Mouse (Mus musculus) urinary bladder, postnatal 4 days (tissue): ENCODE measurements around the gene Cacna2d4.

Experiments
- DNase-seq, 2 experiments: peaks; one replicate each; pipeline ENCODE4 v3.0.0; 2021 to 2022; ENCODE audit warnings: low spot score in 2 of 2

Gene Cacna2d4

DNA sequence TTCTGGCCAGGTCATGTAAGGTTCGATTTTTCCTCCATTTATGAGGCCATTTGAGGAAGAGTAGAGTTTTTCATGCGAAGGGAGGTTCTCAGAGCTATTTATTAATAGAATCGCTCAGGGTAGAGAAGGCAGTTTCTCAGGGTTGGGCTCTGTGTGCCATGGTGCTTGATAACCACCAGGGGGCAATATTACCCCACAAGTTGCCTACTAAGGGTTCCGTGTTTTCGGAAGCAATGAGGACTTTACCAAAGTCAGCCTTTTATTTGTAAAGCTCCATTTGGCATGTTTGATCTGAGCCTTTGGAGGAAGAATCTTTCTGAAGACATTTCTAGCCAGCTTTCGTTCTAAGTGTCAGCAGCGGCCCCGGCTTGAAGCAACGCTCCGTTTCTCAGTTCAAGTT lies 16.0 kb upstream of the Cacna2d4 start:
- peak in 1 of 2 experiments; percentile 60 for DNase-seq

GRCm38 (mm10) chr6:119224451-119225195 lies 11.7 kb upstream of the Cacna2d4 start:
- peak in 1 of 2 experiments; percentile 38 for DNase-seq

DNA sequence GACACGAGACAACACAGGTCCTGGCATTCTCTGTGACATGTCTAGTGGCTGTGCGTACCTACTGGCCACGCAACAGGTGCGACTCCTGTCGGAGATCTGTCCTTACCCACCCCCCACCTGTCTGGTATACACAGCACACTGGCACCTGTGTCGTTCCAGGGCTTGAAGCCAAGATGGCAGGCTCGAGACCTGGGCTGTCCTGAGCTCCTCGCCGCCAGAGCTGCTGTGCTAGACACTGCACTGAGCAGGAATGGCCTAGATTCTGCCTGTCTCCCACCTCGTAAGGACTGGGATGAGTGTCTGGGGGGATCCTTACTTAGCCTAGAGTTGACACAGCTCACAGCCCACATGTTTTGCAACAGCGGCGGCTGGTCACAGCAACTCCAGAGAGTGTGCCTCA lies 11.1 kb upstream of the Cacna2d4 start:
- no peak for DNase-seq

DNA sequence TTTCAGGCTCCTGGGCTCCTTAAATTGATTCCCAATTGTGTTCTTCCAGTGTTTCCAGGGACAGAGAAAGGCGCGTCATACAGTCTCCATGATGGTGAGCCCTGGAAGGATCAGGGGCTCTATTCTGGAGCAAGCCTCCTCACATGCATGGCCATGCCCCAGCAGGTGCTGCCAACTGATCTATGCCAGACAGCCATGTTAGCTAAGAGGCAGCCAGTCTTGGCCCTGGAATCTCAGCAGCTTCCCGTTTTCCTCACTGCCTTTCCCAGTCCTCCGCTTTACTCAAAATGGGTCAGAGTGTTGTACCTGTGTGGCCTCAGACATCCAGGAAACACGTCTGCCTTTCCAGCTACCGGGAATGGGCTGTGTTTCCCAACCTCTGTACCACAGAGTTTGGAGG lies 10.6 kb upstream of the Cacna2d4 start:
- no peak for DNase-seq

- no peak for DNase-seq
Observed at GRCm38 (mm10) chr6:119227001-119227400, 9.3 kb upstream of the Cacna2d4 start.

DNA sequence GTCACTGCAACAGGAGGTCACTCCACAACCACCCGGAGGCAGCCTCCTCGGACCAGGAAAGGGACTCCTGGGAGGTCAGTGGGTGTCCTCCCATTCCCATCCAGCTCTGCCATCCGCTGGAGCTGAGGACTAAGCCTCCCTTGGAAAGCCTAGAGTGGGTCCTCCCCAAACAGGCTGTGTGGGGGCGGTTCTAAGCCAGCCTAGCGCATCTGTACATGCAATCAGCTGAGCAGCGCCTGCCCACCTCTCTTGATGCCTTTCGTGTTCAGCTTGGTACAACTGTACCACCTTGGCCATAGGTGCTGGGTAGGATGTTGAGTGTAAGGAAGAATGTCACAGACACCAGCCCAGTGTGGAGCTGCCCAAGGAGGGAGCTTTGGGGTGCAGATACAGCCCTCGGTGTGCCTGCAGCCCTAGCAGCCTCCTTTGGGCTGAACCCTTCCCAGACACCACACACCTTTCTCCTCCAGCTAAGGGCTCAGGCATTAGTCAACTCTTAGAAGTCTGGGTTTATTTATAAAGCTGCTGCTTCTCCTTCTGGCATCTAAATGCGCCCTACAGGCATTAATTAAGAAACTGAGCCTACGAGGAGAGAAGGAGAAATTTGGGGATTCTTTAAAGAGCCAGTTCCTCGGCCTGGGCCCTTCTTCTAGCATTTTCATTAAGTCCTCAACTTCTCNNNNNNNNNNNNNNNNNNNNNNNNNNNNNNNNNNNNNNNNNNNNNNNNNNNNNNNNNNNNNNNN lies 7.3 kb upstream of the Cacna2d4 start:
- DNase-seq = no peak

DNA sequence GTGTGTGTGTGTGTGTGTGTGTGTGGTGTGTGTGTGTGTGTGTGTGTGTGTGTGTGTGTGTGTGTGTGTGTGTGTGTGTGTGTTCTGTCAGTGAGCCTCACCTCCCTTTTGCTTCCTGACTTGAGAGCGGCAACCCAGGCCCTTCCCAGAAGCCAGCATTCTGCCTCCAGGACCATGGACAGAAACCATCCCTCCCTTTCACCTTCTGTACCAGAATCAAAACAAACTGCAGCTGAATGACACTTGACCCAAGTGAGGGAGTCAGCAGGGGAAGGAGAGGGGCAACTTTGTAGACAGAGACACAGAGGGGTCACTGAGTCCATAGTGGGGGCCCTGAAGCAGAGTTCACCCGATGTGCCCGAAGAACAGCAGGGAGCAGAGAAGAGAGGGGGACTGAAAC lies 3.3 kb upstream of the Cacna2d4 start:
- no peak for DNase-seq

DNA sequence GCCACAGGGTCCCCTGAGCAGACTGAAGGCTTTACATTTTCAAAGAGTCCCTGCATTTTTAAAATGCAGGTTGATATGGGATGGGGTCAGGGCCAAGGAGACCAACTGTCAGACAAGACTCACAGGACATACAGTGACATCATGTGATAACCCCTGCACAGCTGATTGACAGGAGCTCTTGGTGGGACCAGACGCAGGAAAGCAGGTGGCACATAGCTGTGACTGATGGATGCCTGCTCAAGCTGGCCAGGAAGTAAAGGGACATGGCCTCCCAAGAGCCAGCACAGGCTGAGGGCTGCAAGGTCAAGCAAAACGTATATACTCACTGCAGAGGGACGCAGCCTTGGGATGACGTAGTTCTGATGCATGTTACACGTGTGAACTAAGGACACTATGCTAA lies 885 bp upstream of the Cacna2d4 start:
- no peak for DNase-seq

- peak; percentile 43 to 72 for DNase-seq
Observed at GRCm38 (mm10) chr6:119237427-119237989, 1.2 kb downstream of the Cacna2d4 start.

DNA sequence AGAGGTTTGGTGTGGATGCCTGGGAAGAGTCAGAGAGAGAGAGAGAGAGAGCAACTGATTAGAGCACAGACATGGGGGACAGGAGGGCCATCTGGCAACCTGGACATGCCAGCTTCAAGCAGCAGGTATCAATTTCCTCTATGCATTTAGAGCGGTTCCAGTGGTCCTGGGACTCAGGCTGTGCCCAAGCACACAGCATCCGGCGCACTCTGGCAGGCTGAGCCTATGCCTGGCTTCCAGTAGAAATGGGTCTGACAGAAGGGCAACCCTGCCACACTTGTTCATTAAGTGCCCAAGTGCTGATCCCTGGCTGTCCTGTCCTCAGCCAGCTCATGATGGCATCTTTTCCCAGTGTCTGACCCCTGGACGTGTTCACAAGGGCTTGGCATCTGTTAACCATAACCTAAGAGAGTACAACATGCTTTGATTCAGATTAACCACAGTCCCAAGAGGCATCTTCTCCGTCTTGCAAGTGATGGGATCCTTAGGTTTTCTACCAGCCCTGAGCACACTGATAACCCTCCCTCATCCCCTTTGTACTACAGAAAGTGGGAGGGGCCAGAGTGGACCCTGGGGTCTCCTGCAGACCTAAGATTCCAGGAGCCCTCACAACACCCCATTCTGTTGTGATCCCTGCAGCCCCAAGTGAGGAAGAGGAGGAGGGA lies 3.1 kb downstream of the Cacna2d4 start:
- DNase-seq = no peak

- no peak for DNase-seq
Observed at GRCm38 (mm10) chr6:119240256-119240655, 3.9 kb downstream of the Cacna2d4 start.

- DNase-seq = no peak
Observed at GRCm38 (mm10) chr6:119240871-119241705, 4.8 kb downstream of the Cacna2d4 start.

- DNase-seq = no peak
Observed at GRCm38 (mm10) chr6:119246082-119246481, 9.8 kb downstream of the Cacna2d4 start.

- no peak for DNase-seq
Observed at GRCm38 (mm10) chr6:119248578-119248977, 12.3 kb downstream of the Cacna2d4 start.

DNA sequence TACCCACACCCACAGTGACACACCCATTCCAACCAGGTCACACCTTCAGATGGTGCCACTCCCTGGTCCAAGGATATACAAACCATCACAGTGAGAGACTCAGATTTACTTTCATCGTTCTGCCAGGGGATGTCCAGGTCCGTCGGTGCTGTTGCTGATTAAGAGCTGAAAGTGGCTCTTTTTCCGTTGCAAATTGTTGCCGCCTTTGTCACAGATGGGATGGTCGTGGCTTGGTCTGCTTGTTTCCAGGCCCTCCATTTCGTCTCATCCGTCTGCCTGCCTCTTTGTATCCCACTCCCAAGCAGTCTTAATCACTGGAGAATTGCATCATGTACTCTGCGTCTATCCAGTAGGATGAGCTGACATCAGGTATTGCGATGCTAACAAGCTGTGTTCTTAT lies 13.4 kb downstream of the Cacna2d4 start:
- no peak for DNase-seq

- no peak for DNase-seq
Observed at GRCm38 (mm10) chr6:119251704-119252103, 15.4 kb downstream of the Cacna2d4 start.

- DNase-seq = peak in 1 of 2 experiments; percentile 43
Observed at GRCm38 (mm10) chr6:119276713-119277112, 40.4 kb downstream of the Cacna2d4 start.

DNA sequence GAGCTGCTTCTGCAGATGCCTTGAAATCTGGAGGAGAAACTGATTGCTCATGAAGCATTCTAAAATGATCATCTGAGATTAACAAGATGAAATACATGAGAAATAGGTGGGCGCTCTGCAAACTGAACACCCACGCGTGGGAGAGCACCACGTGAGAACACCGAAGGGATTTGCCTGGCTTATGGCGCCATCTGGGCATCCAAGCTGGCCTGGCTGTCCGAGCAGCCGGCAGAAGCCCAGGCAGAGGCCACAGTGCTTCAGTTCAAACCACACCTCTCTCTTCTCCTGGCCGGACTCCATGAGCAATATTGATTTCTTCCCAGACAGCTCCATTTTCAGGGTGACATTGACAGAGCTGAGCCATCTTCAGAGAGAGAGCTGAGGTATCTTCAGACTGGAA lies 44.4 kb downstream of the Cacna2d4 start:
- DNase-seq = peak in 1 of 2 experiments; percentile 50

DNA sequence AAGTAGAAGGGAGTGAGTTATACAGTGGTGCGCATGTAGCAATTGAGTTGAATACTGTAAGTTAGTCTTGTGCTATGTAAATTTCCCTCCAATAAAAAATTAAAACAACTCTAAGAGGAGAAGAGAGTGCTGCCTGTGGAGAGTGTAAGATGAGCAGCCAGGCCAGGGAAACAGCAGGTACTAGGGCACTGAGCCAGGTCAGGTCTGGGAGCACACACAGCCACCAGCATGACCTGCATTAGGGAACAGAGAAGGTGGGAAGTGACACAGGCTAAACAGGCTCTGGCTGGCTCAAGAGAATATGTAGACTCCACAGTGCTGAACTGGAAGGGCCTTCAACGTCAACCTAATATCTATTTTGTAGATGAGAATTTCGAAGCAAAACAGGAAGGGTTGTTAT lies 65.0 kb downstream of the Cacna2d4 start:
- DNase-seq = no peak

- no peak for DNase-seq
Observed at GRCm38 (mm10) chr6:119303331-119303730, 67.0 kb downstream of the Cacna2d4 start.

DNA sequence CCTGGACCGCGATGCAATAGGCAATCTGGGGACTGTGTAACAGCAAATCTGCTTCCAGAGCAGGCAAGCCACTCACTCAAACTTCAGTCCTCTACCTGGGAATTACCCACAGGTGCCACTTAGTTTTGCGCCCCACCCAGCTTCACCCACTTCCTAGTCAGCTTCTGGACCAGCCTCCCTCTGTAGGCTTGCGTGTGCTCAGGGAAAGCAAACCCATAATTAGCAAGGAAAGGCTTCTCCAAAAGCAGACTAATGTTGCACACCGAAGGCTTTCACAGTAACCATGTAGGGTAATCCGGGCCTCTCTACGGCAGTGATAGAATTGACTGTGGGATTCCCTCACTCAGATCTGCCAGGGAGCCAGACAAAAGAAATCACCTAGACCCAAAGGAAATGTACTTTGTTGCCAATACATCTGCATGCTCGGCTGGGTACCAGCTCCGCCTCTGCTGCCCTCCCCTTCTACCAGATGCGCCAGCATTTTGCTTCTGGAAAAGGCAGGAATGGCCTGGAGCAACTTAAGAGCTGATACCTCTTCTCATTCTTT lies 71.6 kb downstream of the Cacna2d4 start:
- DNase-seq = no peak
